In genomic region chr5:34773392-34773791, GRCm38 (mm10) we compare ENCODE assay signal across 27 mouse cellular contexts. TPM values are rescaled to one million over a fixed set of nuclear protein-coding genes. Genes with fewer than 3 reads are reported as not detected.
DNase-seq lines count a peak whose midpoint lies in the region; ATAC-seq lines count a peak whose summit lies in the region.
"Had no signal": no experiment of that assay in that cellular context is flagged by ENCODE, and none has a peak within 500 bp of the region (broad histone marks: within the 10 kb centered on the region; RNA-seq: fewer than 3 reads in every experiment).

No protein-coding gene starts in this region.

- H3K9me3 ChIP-seq in liver, embryonic 11.5 days (ENCODE audit: control insufficient read depth, low read length): no peaks in the 10 kb centered on the region
- H3K9me3 ChIP-seq: embryonic facial prominence, embryonic 15.5 days; G1E; heart, embryonic 13.5 days; hindbrain, embryonic 12.5 days; limb, embryonic 13.5 days; neural tube, embryonic 12.5 days had no signal

- no peak overlapping the region for H3K9ac ChIP-seq in liver, embryonic 11.5 days (ENCODE audit: low read depth, low read length)
- H3K9ac ChIP-seq: embryonic facial prominence, embryonic 15.5 days; heart, embryonic 13.5 days; hindbrain, embryonic 12.5 days; limb, embryonic 13.5 days; liver, embryonic 14.5 days; lung, embryonic 14.5 days; neural tube, embryonic 12.5 days had no signal

- H3K4me1 ChIP-seq in liver, embryonic 11.5 days (replicated peaks; ENCODE audit: control insufficient read depth, insufficient read depth, low read length): no peaks in the 10 kb centered on the region; the same call in 1 of the 2 replicates
- H3K4me1 ChIP-seq: embryonic facial prominence, embryonic 15.5 days; hindbrain, embryonic 12.5 days; neural tube, embryonic 12.5 days had no signal

- H3K27ac ChIP-seq in liver, embryonic 11.5 days (ENCODE audit: low read depth, low read length): no peak overlapping the region
- H3K27ac ChIP-seq: embryonic facial prominence, embryonic 15.5 days; heart, embryonic 13.5 days; hindbrain, embryonic 12.5 days; limb, embryonic 13.5 days; liver, embryonic 14.5 days; neural tube, embryonic 12.5 days; stomach, postnatal 0 days had no signal

- 72% methylated on average over 2 of the region's 2 CpGs for WGBS in liver, embryonic 11.5 days

- no peaks in the 10 kb centered on the region for H3K36me3 ChIP-seq in liver, embryonic 11.5 days (ENCODE audit: control insufficient read depth, insufficient read depth, low read length)
- H3K36me3 ChIP-seq: embryonic facial prominence, embryonic 15.5 days; heart, embryonic 13.5 days; hindbrain, embryonic 12.5 days; limb, embryonic 13.5 days; neural tube, embryonic 12.5 days had no signal

- peak; percentile 11 for DNase-seq in adrenal gland, adult 8-10 months
- DNase-seq in adrenal gland, adult 18-20 months (ENCODE audit: low spot score in 2 of 2): no peak
- peak; percentile 10 to 24 for DNase-seq in adrenal gland, postnatal 36 days
- no peak for DNase-seq in testis, postnatal 14 days (ENCODE audit: low spot score)
- no peak for DNase-seq in frontal cortex, postnatal 25 days (ENCODE audit: low spot score in 2 of 2)
- DNase-seq in liver, embryonic 11.5 days (ENCODE audit: low spot score): no peak
- DNase-seq: gastrocnemius, postnatal 10 days; heart, postnatal 14 days; kidney, adult 18-20 months; kidney, postnatal 4 days; lung, embryonic 14.5 days; lung, postnatal 36 days; retina, postnatal 1 day; right cerebral cortex, postnatal 4 days had no signal

- H3K27me3 ChIP-seq in liver, embryonic 11.5 days (replicated peaks; ENCODE audit: control insufficient read depth, insufficient read depth, low read length): no peaks in the 10 kb centered on the region
- H3K27me3 ChIP-seq: embryonic facial prominence, embryonic 15.5 days; heart, embryonic 13.5 days; hindbrain, embryonic 12.5 days; limb, embryonic 13.5 days; neural tube, embryonic 12.5 days; Patski had no signal

- peak; percentile 91 for ATAC-seq in megakaryocyte, adult 5-6 weeks (ENCODE audit: poor library complexity, severe bottlenecking)
- 0 out of 2 replicates have a peak, but pooled peaks have one; percentile 36 for ATAC-seq in neutrophil, adult 5-6 weeks (ENCODE audit: extremely low read depth, insufficient number of reproducible peaks, low FRiP score, poor library complexity, severe bottlenecking)
- ATAC-seq in liver, embryonic 11.5 days (replicated peaks; ENCODE audit: low FRiP score): no peak
- ATAC-seq: forebrain, embryonic 14.5 days; Patski had no signal

- H3K4me3 ChIP-seq in liver, embryonic 11.5 days (ENCODE audit: low read depth, low read length): no peak overlapping the region
- H3K4me3 ChIP-seq: embryonic facial prominence, embryonic 15.5 days; heart, embryonic 13.5 days; hindbrain, embryonic 12.5 days; limb, embryonic 13.5 days; neural tube, embryonic 12.5 days had no signal

- no peak overlapping the region for H3K4me2 ChIP-seq in liver, embryonic 11.5 days
- H3K4me2 ChIP-seq: embryonic facial prominence, embryonic 15.5 days; heart, embryonic 13.5 days; hindbrain, embryonic 12.5 days; limb, embryonic 13.5 days; lung, embryonic 14.5 days; midbrain, embryonic 11.5 days; neural tube, embryonic 12.5 days had no signal

RNA-seq across cellular contexts. Expression of gene Htt, which starts 11.9 kb away (rescaled TPM):
- 10 to 100 TPM; 37.5 to 66.3 (median 47.0) TPM for total RNA-seq in adrenal gland, adult 8-10 months (2022)
- total RNA-seq in adrenal gland, adult 18-20 months (2021): 10 to 100 TPM; 30.8 to 34.3 TPM
- 10 to 100 TPM; 28.0 to 42.0 TPM for total RNA-seq in adrenal gland, postnatal 36 days (2021)
- total RNA-seq in megakaryocyte, adult 5-6 weeks (2015): 15.2 and 15.4 TPM in 2 replicates
- 15.4 and 16.3 TPM in 2 replicates for total RNA-seq in megakaryocyte, adult 5-6 weeks (2017)
- total RNA-seq in neutrophil, adult 5-6 weeks (2017): 27.9 and 30.7 TPM in 2 replicates
- polyA plus RNA-seq in liver, embryonic 11.5 days (2014; fragmentation: Nextera tagmentation; extraction: Ambion mirVana): 15.1 and 18.9 TPM in 2 replicates

Comparison
In these comparisons a context has a peak if more than half of its experiments do, and no peak if none do; other contexts are left out.
1. DNase-seq: peak in adrenal gland, adult 8-10 months (single experiment) and adrenal gland, postnatal 36 days (2 of 2); none in adrenal gland, adult 18-20 months (0 of 2), testis, postnatal 14 days (single experiment), frontal cortex, postnatal 25 days (0 of 2) and liver, embryonic 11.5 days (single experiment).